Mouse (Mus musculus) liver, postnatal 0 days (tissue): ENCODE measurements around the gene Acyp2.

Source experiments
- CTCF ChIP-seq: sonication (generic); IDR thresholded peaks from 2 replicates; pipeline ENCODE4 v1.5.1; 2016; ENCODE audit warnings: antibody characterized with exemption, low read depth
- EP300 ChIP-seq: IDR thresholded peaks from 2 replicates; pipeline ENCODE4 v1.6.1; 2016; ENCODE audit warnings: antibody characterized with exemption, low read depth, mild to moderate bottlenecking

- TF ChIP-seq CTCF (no peak), EP300 (no peak)
Measured at GRCm38 (mm10) chr11:30663001-30663400, 13.6 kb upstream of the Acyp2 start.
